Mouse (Mus musculus): ENCODE measurements around the gene Fgfr4.

DNA sequence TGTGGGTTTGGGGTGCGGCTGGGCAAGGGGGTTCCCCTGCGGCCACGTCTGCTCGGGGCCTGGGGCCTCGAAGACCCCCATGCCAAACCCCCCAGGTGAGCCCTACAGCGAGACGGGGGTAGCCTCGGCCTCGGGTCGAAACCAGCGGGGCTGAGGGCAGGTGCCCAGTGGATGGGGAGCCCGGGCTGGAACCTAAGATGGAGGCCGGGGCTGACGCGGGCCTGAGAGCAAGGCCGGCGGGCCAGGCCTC, 58.5 kb downstream of the Fgfr4 start:
- TF ChIP-seq SIN3A (IDR thresholded peaks at IDR 0.05; ENCODE audit: low read length), result no peak
- no peak for TF ChIP-seq CTCF (IDR thresholded peaks at IDR 0.05 in 2 of 3, conservative IDR thresholded peaks at IDR 0.05 in 1 of 3; ENCODE audit: control insufficient read depth in 1 of 3, insufficient read depth in 1 of 3, low read depth in 2 of 3, low read length in 3 of 3, poor library complexity in 1 of 3, severe bottlenecking in 1 of 3)
- no peak for TF ChIP-seq POLR2A (IDR thresholded peaks at IDR 0.05; ENCODE audit: control insufficient read depth in 1 of 2, insufficient read depth in 1 of 2, low read depth in 1 of 2, low read length in 2 of 2, poor library complexity in 1 of 2)
- TF ChIP-seq POLR2AphosphoS2 (IDR thresholded peaks at IDR 0.05; ENCODE audit: low read length), result no peak
- TF ChIP-seq EP300 (IDR thresholded peaks at IDR 0.05; ENCODE audit: low read depth in 1 of 2, low read length in 2 of 2), result no peak
- TF ChIP-seq ZC3H11A (IDR thresholded peaks at IDR 0.05; ENCODE audit: low read depth, low read length), result no peak
- TF ChIP-seq HCFC1 (IDR thresholded peaks at IDR 0.05; ENCODE audit: low read depth, low read length), result no peak
- no peak for TF ChIP-seq RAD21 (IDR thresholded peaks at IDR 0.05; ENCODE audit: low read depth, low read length)
